Comparison of ENCODE assay signal across 17 mouse cellular contexts in genomic region chr15:85462138-85462537, GRCm38 (mm10). TPM values are rescaled to one million over a fixed set of nuclear protein-coding genes. Genes with fewer than 3 reads are reported as not detected.
DNase-seq lines count a peak whose midpoint lies in the region; ATAC-seq lines count a peak whose summit lies in the region.
"Had no signal": no experiment of that assay in that cellular context is flagged by ENCODE, and none has a peak within 500 bp of the region (broad histone marks: within the 10 kb centered on the region; RNA-seq: fewer than 3 reads in every experiment).

No protein-coding gene starts in this region.

- H3K9me3 ChIP-seq in lung, embryonic 16.5 days (ENCODE audit: control insufficient read depth, low read length): no peaks in the 10 kb centered on the region
- H3K9me3 ChIP-seq in hindbrain, embryonic 14.5 days (ENCODE audit: control insufficient read depth, low read length): no peaks in the 10 kb centered on the region
- no peaks in the 10 kb centered on the region for H3K9me3 ChIP-seq in neural tube, embryonic 14.5 days (ENCODE audit: control insufficient read depth, low read length)
- H3K9me3 ChIP-seq: embryonic facial prominence, embryonic 15.5 days; limb, embryonic 12.5 days had no signal

- no peak overlapping the region for H3K4me2 ChIP-seq in lung, embryonic 16.5 days (ENCODE audit: low read depth, low read length)
- H3K4me2 ChIP-seq in hindbrain, embryonic 14.5 days (replicated peaks): no peak overlapping the region
- H3K4me2 ChIP-seq in neural tube, embryonic 14.5 days (ENCODE audit: low read depth, low read length): no peak overlapping the region
- H3K4me2 ChIP-seq: embryonic facial prominence, embryonic 15.5 days; limb, embryonic 12.5 days had no signal

- peak overlapping the region; percentile 40; the same call in 1 of the 2 replicates for H3K27ac ChIP-seq in lung, embryonic 16.5 days (ENCODE audit: low read length)
- H3K27ac ChIP-seq in hindbrain, embryonic 14.5 days: peak overlapping the region; percentile 81
- peak overlapping the region; percentile 71 for H3K27ac ChIP-seq in neural tube, embryonic 14.5 days (ENCODE audit: low read depth, low read length)
- H3K27ac ChIP-seq: embryonic facial prominence, embryonic 15.5 days; limb, embryonic 12.5 days had no signal

- H3K36me3 ChIP-seq in lung, embryonic 16.5 days (ENCODE audit: control insufficient read depth, insufficient read depth, low read length): peaks cover 19% of the 10 kb centered on the region
- H3K36me3 ChIP-seq in hindbrain, embryonic 14.5 days (replicated peaks; ENCODE audit: control insufficient read depth, insufficient read depth): peaks cover 45% of the 10 kb centered on the region; the same call in 1 of the 2 replicates
- peaks cover 6% of the 10 kb centered on the region; the same call in 1 of the 2 replicates for H3K36me3 ChIP-seq in neural tube, embryonic 14.5 days (ENCODE audit: control insufficient read depth, insufficient read depth, low read length)

- H3K4me1 ChIP-seq in lung, embryonic 16.5 days (replicated peaks; ENCODE audit: control insufficient read depth, insufficient read depth, low read length): peaks cover 25% of the 10 kb centered on the region
- peaks cover 62% of the 10 kb centered on the region for H3K4me1 ChIP-seq in hindbrain, embryonic 14.5 days (replicated peaks; ENCODE audit: control insufficient read depth, insufficient read depth, low read length)
- peaks cover 40% of the 10 kb centered on the region for H3K4me1 ChIP-seq in neural tube, embryonic 14.5 days (ENCODE audit: control insufficient read depth, insufficient read depth, low read length)

- H3K4me3 ChIP-seq in lung, embryonic 16.5 days (ENCODE audit: low read length): no peak overlapping the region
- no peak overlapping the region for H3K4me3 ChIP-seq in hindbrain, embryonic 14.5 days (replicated peaks; ENCODE audit: low read length)
- no peak overlapping the region for H3K4me3 ChIP-seq in neural tube, embryonic 14.5 days (ENCODE audit: low read depth, low read length)
- H3K4me3 ChIP-seq: embryonic facial prominence, embryonic 15.5 days; limb, embryonic 12.5 days had no signal

- no peaks in the 10 kb centered on the region for H3K27me3 ChIP-seq in lung, embryonic 16.5 days (ENCODE audit: control insufficient read depth, insufficient read depth, low read depth, low read length)
- H3K27me3 ChIP-seq in hindbrain, embryonic 14.5 days (ENCODE audit: control insufficient read depth, insufficient read depth, low read length): no peaks in the 10 kb centered on the region
- no peaks in the 10 kb centered on the region for H3K27me3 ChIP-seq in neural tube, embryonic 14.5 days (ENCODE audit: control insufficient read depth, insufficient read depth, low read length)
- H3K27me3 ChIP-seq: embryonic facial prominence, embryonic 15.5 days; limb, embryonic 12.5 days had no signal

- WGBS in lung, embryonic 16.5 days: 76% methylated on average over 4 of the region's 4 CpGs
- WGBS in hindbrain, embryonic 14.5 days: 35% methylated on average over 4 of the region's 4 CpGs
- WGBS in neural tube, embryonic 14.5 days: 48% methylated on average over 4 of the region's 4 CpGs

- H3K9ac ChIP-seq in lung, embryonic 16.5 days (ENCODE audit: low read length): no peak overlapping the region
- H3K9ac ChIP-seq in hindbrain, embryonic 14.5 days: no peak overlapping the region
- no peak overlapping the region for H3K9ac ChIP-seq in neural tube, embryonic 14.5 days (replicated peaks; ENCODE audit: low read depth, low read length)
- H3K9ac ChIP-seq: embryonic facial prominence, embryonic 15.5 days; limb, embryonic 12.5 days had no signal

- ATAC-seq in lung, embryonic 16.5 days (ENCODE audit: low read depth): no peak
- ATAC-seq in hindbrain, embryonic 14.5 days (ENCODE audit: low FRiP score): no peak
- no peak for ATAC-seq in neural tube, embryonic 14.5 days (ENCODE audit: low read depth)
- ATAC-seq in erythroblast, adult 5-6 weeks (replicated peaks; ENCODE audit: low FRiP score, poor library complexity, severe bottlenecking): no peak

- peak; percentile 58 to 61 for DNase-seq in cerebellum, postnatal 10 days
- DNase-seq in cerebellum, adult 18-20 months: no peak
- DNase-seq in lung, postnatal 36 days: no peak
- DNase-seq in hindbrain, embryonic 14.5 days (ENCODE audit: low spot score): no peak
- DNase-seq in kidney, postnatal 14 days: no peak
- DNase-seq: lung, postnatal 14 days; thymus, postnatal 14 days had no signal

RNA-seq across cellular contexts. Expression of gene 7530416G11Rik, which starts 40.9 kb away (rescaled TPM):
- not detected in 2 replicates for polyA plus RNA-seq in lung, embryonic 16.5 days (2015; fragmentation: Nextera tagmentation; extraction: Ambion mirVana)
- not detected in 2 replicates for polyA plus RNA-seq in hindbrain, embryonic 14.5 days (2014; fragmentation: Nextera tagmentation; extraction: Ambion mirVana)
- not detected in 2 replicates for polyA plus RNA-seq in neural tube, embryonic 14.5 days (2014; fragmentation: Nextera tagmentation; extraction: Ambion mirVana)
- total RNA-seq in erythroblast, adult 5-6 weeks (2015; ENCODE audit: low replicate concordance): not detected in 2 replicates
- total RNA-seq in erythroblast, adult 5-6 weeks (2017; ENCODE audit: low replicate concordance): not detected in 2 replicates
- total RNA-seq: ES-E14; granulocyte monocyte progenitor cell, adult 5-6 weeks; neutrophil, adult 5-6 weeks had no signal
- polyA plus RNA-seq: embryonic facial prominence, embryonic 15.5 days; large intestine, adult 2 months; limb, embryonic 12.5 days; spleen, adult 2 months had no signal

Comparison
In these comparisons a context has a peak if more than half of its experiments do, and no peak if none do; other contexts are left out.
1. DNase-seq: peak in cerebellum, postnatal 10 days (2 of 2); none in cerebellum, adult 18-20 months (0 of 2), lung, postnatal 36 days (single experiment), hindbrain, embryonic 14.5 days (single experiment) and kidney, postnatal 14 days (single experiment).
2. Peak in every context shown above with its lines, with median percentiles within 50 percentile points of each other: H3K27ac ChIP-seq.